Mouse (Mus musculus) lung, postnatal 36 days (tissue): ENCODE measurements around the gene Podn.

ENCODE experiments used
- DNase-seq: peaks from one replicate; pipeline ENCODE4 v3.0.0; 2022; ENCODE audit warnings: mixed read lengths

Gene Podn

GRCm38 (mm10) chr4:108077224-108077955, 18.9 kb downstream of the Podn start:
- DNase-seq = no peak

- DNase-seq = peak; percentile 40
These were observed 21.9 kb downstream of the Podn start for GRCm38 (mm10) chr4:108074204-108074823.

GRCm38 (mm10) chr4:108072086-108072485, 24.2 kb downstream of the Podn start:
- peak; percentile 89 for DNase-seq

GRCm38 (mm10) chr4:108071235-108071901, 24.9 kb downstream of the Podn start:
- DNase-seq = peak; percentile 97

DNA sequence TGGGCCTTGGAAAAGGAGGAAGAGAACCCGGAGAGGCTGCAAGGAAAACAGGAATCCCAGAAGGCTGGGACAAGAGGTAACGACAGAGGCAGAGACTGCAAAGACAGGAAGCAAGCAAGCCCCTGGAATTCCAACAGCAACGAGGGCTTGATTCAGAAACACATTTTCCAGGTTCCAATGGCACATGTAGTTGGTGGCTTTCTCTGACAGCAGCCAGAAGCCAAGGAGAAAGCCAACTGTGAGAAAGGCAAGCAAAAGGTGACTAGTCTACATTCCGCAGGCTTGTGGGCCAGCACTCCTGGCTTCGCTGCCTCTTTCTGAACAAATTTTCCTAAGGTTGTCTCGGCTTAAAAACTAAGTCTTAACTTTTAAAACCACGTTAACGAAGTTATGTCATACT, 25.5 kb downstream of the Podn start:
- no peak for DNase-seq

DNA sequence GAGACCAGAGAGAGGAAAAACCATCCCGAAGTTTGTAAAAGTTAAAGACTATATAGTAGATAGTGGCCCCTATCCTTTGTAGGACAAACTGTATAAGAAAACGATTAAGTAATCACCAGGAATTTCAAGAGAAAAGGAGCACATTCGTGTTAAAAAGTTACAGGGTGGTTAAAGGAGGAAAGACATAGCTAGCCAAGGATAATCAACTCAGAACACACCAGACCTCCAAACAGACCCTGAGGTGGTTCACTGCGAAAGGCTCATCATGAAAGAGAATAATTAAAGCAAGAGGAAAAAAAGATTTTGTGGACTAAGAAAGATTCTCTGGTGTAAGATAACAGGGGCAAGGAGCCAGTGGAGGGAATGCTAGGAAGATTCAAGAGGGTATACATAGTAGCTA, 26.0 kb downstream of the Podn start:
- DNase-seq = no peak

DNA sequence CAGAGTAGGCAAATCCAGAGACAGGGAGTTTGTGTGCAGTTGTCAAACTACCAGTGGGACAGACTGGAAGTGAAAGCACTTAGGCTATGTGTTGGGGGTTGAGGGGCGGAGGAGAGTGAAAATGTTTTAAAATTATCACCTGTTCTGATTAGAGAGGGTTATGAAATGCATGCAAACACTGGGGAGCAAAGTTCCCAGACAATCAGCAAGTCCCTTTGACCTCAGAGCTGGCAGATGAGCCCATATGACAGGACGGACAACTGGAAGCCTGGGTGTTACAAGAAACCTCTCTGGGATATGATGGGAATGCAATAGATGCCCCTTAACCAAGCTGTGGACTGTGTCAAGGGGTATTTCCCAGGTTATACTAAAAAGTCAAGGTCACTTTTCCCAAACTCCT, 28.2 kb downstream of the Podn start:
- no peak for DNase-seq

GRCm38 (mm10) chr4:108067261-108067660, 29.0 kb downstream of the Podn start:
- no peak for DNase-seq

DNA sequence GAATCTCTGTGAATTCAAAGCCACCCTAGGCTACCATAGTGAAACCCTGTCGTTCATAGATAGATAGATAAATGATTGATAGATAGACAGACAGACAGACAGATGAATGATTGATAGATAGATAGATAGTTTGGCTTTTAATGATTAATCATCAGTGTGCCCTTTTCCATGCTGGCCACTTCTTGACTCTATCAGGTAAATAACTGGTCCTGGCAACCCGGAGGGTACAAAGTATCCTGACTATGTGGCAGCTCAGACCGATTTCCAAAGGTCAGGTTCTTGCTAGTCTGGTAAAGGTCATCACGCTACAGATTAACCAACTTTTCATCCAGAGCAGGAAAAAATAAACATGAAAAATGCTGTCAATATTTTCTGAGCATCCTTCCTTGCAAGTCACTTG, 29.7 kb downstream of the Podn start:
- no peak for DNase-seq

GRCm38 (mm10) chr4:108065176-108065844, 30.9 kb downstream of the Podn start:
- DNase-seq = peak; percentile 41

GRCm38 (mm10) chr4:108063616-108064015, 32.6 kb downstream of the Podn start:
- no peak for DNase-seq

- DNase-seq = no peak
These were observed 33.7 kb downstream of the Podn start for GRCm38 (mm10) chr4:108062524-108062923.

DNA sequence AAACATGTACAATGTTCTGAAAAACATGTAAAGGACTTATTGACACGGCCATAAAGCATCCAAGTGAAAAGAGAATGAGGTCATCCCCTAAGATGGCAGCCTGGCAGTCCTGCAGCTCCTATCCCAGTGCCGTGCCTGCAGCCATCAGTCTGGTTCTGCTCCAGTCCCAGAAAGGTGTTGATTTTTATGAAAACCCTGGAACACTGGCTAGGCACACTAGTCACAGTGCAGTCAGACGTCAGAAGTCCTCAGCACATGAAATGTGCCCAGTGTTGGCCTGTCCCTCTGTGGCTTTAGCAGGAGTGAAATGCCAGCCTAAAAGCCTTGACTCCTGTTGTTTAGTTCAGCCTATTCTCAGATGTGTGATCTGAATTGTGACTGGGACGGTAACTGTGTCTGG, 35.5 kb downstream of the Podn start:
- no peak for DNase-seq

- DNase-seq = no peak
These were observed 36.5 kb downstream of the Podn start for GRCm38 (mm10) chr4:108059601-108060379.

GRCm38 (mm10) chr4:108058166-108058565, 38.1 kb downstream of the Podn start:
- peak; percentile 35 for DNase-seq

- no peak for DNase-seq
These were observed 39.0 kb downstream of the Podn start for GRCm38 (mm10) chr4:108057247-108057646.

GRCm38 (mm10) chr4:108055873-108056272, 40.4 kb downstream of the Podn start:
- DNase-seq = peak; percentile 44

GRCm38 (mm10) chr4:108052673-108053072, 43.6 kb downstream of the Podn start:
- no peak for DNase-seq

GRCm38 (mm10) chr4:108051687-108052274, 44.5 kb downstream of the Podn start:
- DNase-seq = peak; percentile 50

DNA sequence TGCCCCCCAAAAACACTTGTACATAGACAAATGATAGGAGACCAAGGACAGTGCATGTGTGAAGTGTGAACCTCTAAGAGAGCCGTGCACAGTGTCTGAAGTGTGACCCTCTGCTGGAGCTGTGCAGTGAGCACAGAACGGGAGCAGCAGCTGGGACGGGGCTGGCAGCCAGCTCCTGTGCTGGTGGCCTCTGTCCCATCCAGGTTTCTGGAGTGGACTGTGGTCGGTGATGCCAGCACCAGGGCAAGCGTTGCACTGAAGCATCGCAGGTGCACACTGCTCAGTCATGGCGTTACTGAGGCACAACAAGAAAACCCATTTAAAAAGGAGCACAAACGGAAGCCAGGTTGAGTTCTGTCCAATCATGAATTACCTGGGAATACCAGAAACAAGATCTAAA, 50.1 kb downstream of the Podn start:
- no peak for DNase-seq

GRCm38 (mm10) chr4:108045136-108046107, 50.8 kb downstream of the Podn start:
- DNase-seq = no peak
